Mouse (Mus musculus) hindbrain, embryonic 13.5 days (tissue): ENCODE results near the gene Bex6. TPM values are rescaled to one million over a fixed set of nuclear protein-coding genes. Genes with fewer than 3 reads are reported as not detected.

Experiments
- ATAC-seq: fragments of 200-750 bp; cut with Nextera tagmentation; 2 replicates; pipeline ENCODE4 v1.8.0; 2017; ENCODE audit warnings: moderate TSS enrichment; ENCODE audit not compliant: low FRiP score
- H3K27ac ChIP-seq: fragments of 300-500 bp; sonication (generic); 2 replicates; pipeline ENCODE4 v1.5.1; 2015; ENCODE audit warnings: inconsistent platforms, mild to moderate bottlenecking, moderate library complexity
- H3K27me3 ChIP-seq: fragments of 300-500 bp; sonication (generic); 2 replicates; pipeline ENCODE4 v1.6.1; 2015; ENCODE audit warnings: mild to moderate bottlenecking, inconsistent platforms
- H3K36me3 ChIP-seq: fragments of 300-500 bp; sonication (generic); 2 replicates; pipeline ENCODE4 v1.6.1; 2015; ENCODE audit warnings: mild to moderate bottlenecking, inconsistent platforms
- H3K4me1 ChIP-seq: fragments of 300-500 bp; sonication (generic); replicated peaks from 2 replicates; pipeline ENCODE4 v1.6.1; 2015; ENCODE audit warnings: inconsistent platforms
- H3K4me2 ChIP-seq: fragments of 300-500 bp; sonication (generic); 2 replicates; pipeline ENCODE4 v1.6.1; 2015; ENCODE audit warnings: inconsistent platforms, mild to moderate bottlenecking, moderate library complexity
- H3K4me3 ChIP-seq: fragments of 300-500 bp; sonication (generic); 2 replicates; pipeline ENCODE4 v1.5.1; 2015; ENCODE audit warnings: mild to moderate bottlenecking, inconsistent platforms
- H3K9ac ChIP-seq: fragments of 300-500 bp; sonication (generic); 2 replicates; pipeline ENCODE4 v1.6.1; 2015; ENCODE audit warnings: mild to moderate bottlenecking, inconsistent platforms
- H3K9me3 ChIP-seq: fragments of 300-500 bp; sonication (generic); 2 replicates; pipeline ENCODE4 v1.6.1; 2016; ENCODE audit warnings: inconsistent platforms
- WGBS: fragments of 180-500 bp; shearing (Covaris S2); methylation state at CpG from one replicate; pipeline ENCODE4 v1.1.7; 2015; 5-methylcytosine and 5-hydroxymethylcytosine counted together
- polyA plus RNA-seq: library from polyadenylated mRNA; unstranded; fragments of >200 nt; fragmentation: Nextera tagmentation; extraction: Ambion mirVana; gene quantifications from 2 replicates; pipeline ENCODE4 v1.2.1, GENCODE M21; 2015

Bex6 gene
- polyA plus RNA-seq, 1 experiment from 2014 or later: not detected

DNA sequence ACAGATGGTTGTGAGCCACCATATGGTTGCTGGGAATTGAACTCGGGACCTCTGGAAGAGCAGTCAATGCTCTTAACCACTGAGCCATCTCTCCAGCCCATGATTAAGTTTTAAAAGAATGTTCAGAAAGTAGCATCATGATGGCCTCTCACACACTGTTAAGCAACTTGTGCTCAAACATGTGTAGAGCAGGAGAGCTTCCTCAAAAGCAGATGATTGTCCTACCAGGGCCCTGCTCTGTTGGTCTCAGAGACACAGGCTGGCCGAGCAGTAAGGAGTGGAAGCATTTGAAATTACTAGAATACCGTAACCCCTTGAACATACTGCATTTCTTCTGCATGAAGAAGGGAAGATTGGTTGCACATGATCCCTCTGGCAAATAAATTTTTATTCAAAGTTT lies 20.7 kb upstream of the Bex6 start:
- Histone ChIP-seq H3K4me2 (no peak overlapping the region), H3K9ac (no peak overlapping the region), H3K9me3 (no peaks in the 10 kb centered on the region), H3K27ac (no peak overlapping the region), H3K36me3 (no peaks in the 10 kb centered on the region), H3K27me3 (peaks cover 6% of the 10 kb centered on the region), H3K4me3 (no peak overlapping the region), H3K4me1 (peaks cover 15% of the 10 kb centered on the region; the same call in 1 of the 2 replicates)
- ATAC-seq: no peak
- 94% methylated on average over 3 of the region's 3 CpGs for WGBS

GRCm38 (mm10) chr16:32160742-32161323 lies 18.8 kb upstream of the Bex6 start:
- Histone ChIP-seq H3K4me3 (no peak overlapping the region), H3K36me3 (no peaks in the 10 kb centered on the region), H3K27ac (no peak overlapping the region), H3K4me1 (peaks cover 11% of the 10 kb centered on the region), H3K9ac (no peak overlapping the region), H3K4me2 (no peak overlapping the region), H3K27me3 (peaks cover 17% of the 10 kb centered on the region), H3K9me3 (no peaks in the 10 kb centered on the region)
- ATAC-seq: no peak
- 90% methylated on average over 9 of the region's 9 CpGs for WGBS

DNA sequence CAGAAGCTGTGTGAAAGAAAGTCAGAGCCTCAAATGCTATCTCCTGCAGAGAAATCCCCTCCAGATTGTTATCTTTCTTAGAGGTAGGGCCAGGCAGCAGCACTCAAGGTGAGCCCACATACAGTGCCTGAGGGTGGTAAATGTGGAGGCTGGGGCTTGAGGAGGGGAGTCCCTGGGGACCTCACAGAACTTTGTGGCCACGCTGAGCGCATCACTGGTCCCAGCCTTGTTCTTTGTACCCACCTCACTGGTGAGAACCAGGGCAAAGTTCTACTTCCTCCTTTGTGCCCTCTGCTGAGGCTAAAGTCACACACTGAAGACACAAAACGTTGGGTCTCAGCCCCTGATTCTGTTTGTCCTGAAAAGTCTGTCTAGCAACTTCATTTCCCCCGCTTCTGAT lies 16.2 kb upstream of the Bex6 start:
- H3K27me3 ChIP-seq: peaks cover 20% of the 10 kb centered on the region
- no peaks in the 10 kb centered on the region for H3K9me3 ChIP-seq
- no peaks in the 10 kb centered on the region for H3K36me3 ChIP-seq
- WGBS: 80% methylated on average over 4 of the region's 4 CpGs
- H3K4me3 ChIP-seq: no peak overlapping the region
- peaks cover 10% of the 10 kb centered on the region for H3K4me1 ChIP-seq
- ATAC-seq: no peak
- no peak overlapping the region for H3K4me2 ChIP-seq
- no peak overlapping the region for H3K27ac ChIP-seq
- H3K9ac ChIP-seq: no peak overlapping the region

GRCm38 (mm10) chr16:32163891-32164290 lies 15.7 kb upstream of the Bex6 start:
- WGBS: 88% methylated on average over 5 of the region's 5 CpGs
- Histone ChIP-seq H3K9ac (no peak overlapping the region), H3K36me3 (no peaks in the 10 kb centered on the region), H3K4me3 (no peak overlapping the region), H3K27me3 (peaks cover 20% of the 10 kb centered on the region), H3K4me2 (0 out of 2 replicates have a peak overlapping the region, but pooled peaks have one; percentile 10), H3K4me1 (peaks cover 10% of the 10 kb centered on the region), H3K9me3 (no peaks in the 10 kb centered on the region), H3K27ac (no peak overlapping the region)
- ATAC-seq: no peak

DNA sequence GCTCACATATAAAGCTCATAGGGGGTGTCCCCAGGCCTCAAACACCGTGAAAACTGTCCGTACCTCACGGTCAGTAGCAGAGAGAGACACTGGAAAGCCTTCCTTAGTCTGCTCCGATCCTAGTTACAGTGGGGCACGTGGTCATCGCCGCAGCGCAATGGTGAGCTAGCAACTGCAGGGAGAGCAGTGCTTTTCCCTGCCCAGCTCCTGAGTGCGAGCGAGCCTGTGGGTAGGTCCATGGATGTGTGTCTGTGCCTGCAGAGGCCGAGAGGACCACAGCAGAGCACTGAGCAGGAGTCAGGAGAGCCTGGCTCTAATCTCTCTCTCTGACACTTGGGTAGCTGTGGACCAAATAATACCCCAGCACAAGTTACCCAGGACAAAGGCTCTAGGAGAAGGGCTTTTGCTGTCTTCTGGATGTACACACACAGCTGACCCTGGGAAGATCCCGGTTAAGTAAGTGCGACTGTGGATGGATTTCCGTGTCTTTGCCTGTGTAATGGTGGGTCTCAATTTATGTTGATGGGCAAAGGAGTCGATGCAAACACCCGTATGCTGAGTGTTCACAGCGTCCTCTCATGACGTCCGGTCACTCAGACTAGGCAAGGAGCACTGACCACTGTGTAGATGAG lies 15.1 kb upstream of the Bex6 start:
- peak overlapping the region; percentile 65 for H3K4me2 ChIP-seq
- peaks cover 20% of the 10 kb centered on the region for H3K27me3 ChIP-seq
- H3K9ac ChIP-seq: peak overlapping the region; percentile 70; the same call in 1 of the 2 replicates
- H3K36me3 ChIP-seq: no peaks in the 10 kb centered on the region
- ATAC-seq: no peak
- peak overlapping the region; percentile 35 for H3K4me3 ChIP-seq
- H3K9me3 ChIP-seq: no peaks in the 10 kb centered on the region
- peaks cover 10% of the 10 kb centered on the region for H3K4me1 ChIP-seq
- 79% methylated on average over 19 of the region's 19 CpGs for WGBS
- no peak overlapping the region for H3K27ac ChIP-seq

DNA sequence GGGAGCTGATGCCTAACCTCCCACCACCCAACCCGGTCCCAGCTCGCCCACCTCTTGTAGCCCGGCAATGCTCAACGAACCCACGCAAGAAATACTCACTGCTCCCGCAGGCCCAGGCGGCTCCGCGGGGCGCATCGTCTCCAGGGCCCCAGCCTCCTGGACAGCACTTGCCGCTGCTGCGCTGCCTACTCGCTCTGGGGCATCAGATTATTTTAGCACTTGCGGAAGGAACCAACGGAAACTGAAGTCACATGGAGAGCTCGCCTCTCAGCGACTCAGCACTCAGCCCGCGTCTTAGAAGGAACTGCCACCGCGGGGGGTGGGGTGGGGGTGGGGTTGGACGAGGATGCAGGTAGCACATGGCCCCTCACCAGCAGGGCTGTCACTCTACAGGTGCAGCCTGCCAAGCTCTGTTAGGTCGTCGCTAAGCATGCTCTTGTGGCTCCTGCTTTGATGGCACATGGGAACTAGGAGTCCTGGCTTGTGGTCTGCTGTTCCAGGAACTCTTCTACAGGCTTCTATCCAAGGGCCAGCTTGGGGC lies 14.3 kb upstream of the Bex6 start, which contains the start of gene Nrros:
Nrros (minus strand) TSS at position 314 of the 541 bp plus-strand sequence.
- H3K27ac ChIP-seq: no peak within 1 kb of the TSS
- no peak for ATAC-seq
- WGBS: 4% methylated on average over 25 of the region's 25 CpGs
- H3K36me3 ChIP-seq: no peaks in the 10 kb centered on the region
- peaks cover 10% of the 10 kb centered on the region for H3K4me1 ChIP-seq
- H3K27me3 ChIP-seq: peaks cover 20% of the 10 kb centered on the region
- H3K4me3 ChIP-seq: peak within 1 kb of the TSS; percentile 35
- H3K4me2 ChIP-seq: peak within 1 kb of the TSS; percentile 65
- peak within 1 kb of the TSS; percentile 70 for H3K9ac ChIP-seq
- H3K9me3 ChIP-seq: no peaks in the 10 kb centered on the region

DNA sequence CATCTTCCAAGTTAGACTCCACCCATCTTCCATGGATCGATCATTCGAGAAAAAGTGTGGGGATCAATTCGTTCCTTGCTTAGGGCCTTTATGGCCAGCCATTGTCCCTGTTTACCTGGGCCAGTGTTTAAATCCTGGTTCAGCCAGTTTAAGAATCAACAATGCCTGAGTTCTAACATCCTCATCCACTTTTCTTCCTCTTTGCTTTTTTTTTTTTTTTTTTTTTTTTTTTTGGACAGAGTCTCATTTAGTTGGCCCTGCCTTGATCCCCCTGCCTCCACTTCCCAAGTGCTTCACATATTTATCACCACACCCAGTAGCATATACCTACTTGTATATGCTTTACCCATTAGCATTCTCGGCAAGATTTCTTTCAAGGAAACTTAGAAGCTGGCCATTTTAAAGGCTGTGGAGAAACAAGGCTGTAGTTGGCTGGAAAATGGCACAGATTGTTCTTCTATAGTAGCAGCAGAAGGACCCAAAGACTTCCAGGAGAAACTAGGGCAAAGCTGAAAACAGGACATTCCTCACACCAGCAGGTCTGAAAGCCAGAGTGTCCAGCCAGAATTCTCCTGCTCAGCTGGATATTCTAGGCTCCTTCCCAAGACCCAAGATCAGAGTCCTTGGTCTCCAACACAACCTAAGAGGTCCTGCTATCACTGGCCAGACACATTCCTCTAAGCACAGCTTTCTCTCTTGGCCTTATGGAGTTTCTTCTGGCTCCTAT lies 11.6 kb upstream of the Bex6 start:
- Histone ChIP-seq H3K36me3 (no peaks in the 10 kb centered on the region), H3K27ac (no peak overlapping the region), H3K4me1 (peaks cover 10% of the 10 kb centered on the region), H3K9ac (no peak overlapping the region), H3K27me3 (peaks cover 20% of the 10 kb centered on the region), H3K4me2 (no peak overlapping the region), H3K9me3 (no peaks in the 10 kb centered on the region), H3K4me3 (no peak overlapping the region)
- no peak for ATAC-seq
- WGBS: 93% methylated on average over 4 of the region's 4 CpGs

- Histone ChIP-seq H3K9ac (no peak overlapping the region), H3K36me3 (no peaks in the 10 kb centered on the region), H3K4me3 (no peak overlapping the region), H3K4me1 (no peaks in the 10 kb centered on the region), H3K9me3 (no peaks in the 10 kb centered on the region), H3K4me2 (no peak overlapping the region), H3K27me3 (0 out of 2 replicates have a peak, but pooled peaks cover under 1% of the 10 kb centered on the region), H3K27ac (no peak overlapping the region)
- no peak for ATAC-seq
- WGBS: 91% methylated on average over 5 of the region's 5 CpGs
Observed at GRCm38 (mm10) chr16:32171031-32171731, 8.4 kb upstream of the Bex6 start.

- H3K9me3 ChIP-seq: no peaks in the 10 kb centered on the region
- H3K36me3 ChIP-seq: no peaks in the 10 kb centered on the region
- no peak overlapping the region for H3K4me2 ChIP-seq
- WGBS: 78% methylated on average over 11 of the region's 11 CpGs
- 0 out of 2 replicates have a peak, but pooled peaks cover 6% of the 10 kb centered on the region for H3K4me1 ChIP-seq
- H3K9ac ChIP-seq: no peak overlapping the region
- H3K27ac ChIP-seq: no peak overlapping the region
- no peak for ATAC-seq
- no peaks in the 10 kb centered on the region for H3K27me3 ChIP-seq
- H3K4me3 ChIP-seq: no peak overlapping the region
Observed at GRCm38 (mm10) chr16:32173401-32173800, 6.2 kb upstream of the Bex6 start.

DNA sequence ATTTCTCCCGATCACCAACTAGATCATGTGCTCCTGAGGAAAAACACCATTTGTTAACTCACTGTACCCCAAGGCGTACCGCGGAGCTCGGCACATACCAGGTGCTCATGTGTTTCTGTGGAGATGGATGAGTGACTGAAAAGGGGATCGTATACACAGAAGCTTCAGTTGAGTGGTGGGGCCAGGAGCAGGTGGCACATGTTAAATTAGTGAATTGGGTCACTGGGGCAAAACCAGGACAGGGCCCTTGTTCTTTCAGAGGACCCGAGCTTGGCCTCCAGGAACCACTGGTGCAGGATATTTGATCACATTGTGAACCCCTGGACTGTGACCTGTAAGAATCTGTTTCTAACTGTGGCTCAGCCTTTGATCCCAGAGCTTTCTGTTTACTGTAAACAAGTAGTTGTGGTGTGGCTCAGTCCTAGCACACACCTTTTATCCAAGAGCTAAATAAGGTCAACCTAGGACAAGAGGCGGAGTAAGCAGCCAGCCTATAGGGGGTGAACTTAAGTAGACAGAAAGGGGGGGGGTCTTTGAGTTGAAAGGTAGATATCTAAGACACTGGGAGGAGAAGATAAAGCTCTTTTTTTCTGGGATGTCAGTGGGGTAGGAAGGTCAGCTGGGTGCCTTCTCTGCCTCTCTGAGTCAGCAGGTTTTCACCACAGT lies 5.2 kb upstream of the Bex6 start:
- WGBS: 81% methylated on average over 8 of the region's 8 CpGs
- H3K9ac ChIP-seq: no peak overlapping the region

DNA sequence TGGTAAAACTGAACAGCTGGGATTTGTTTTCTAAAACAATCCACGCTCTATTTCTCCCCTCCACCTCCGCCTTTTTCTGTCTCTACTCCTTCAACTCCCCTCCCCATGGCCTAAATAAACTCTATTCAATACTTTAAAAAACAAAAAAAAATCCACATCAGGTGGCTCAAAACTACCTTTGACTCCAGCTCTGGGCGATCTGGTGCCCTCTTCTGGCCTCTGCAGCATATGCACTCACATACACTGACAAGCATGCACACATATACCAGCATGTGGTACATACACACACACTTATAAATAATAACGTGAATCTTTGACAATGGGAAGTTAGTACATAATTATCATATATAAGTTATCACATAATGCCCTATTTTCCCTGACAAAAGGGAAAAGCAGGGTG lies 4.6 kb upstream of the Bex6 start:
- H3K36me3 ChIP-seq: no peaks in the 10 kb centered on the region
- no peak overlapping the region for H3K27ac ChIP-seq
- H3K27me3 ChIP-seq: no peaks in the 10 kb centered on the region
- no peaks in the 10 kb centered on the region for H3K9me3 ChIP-seq
- no peak overlapping the region for H3K4me2 ChIP-seq
- H3K9ac ChIP-seq: no peak overlapping the region
- 89% methylated on average over 4 of the region's 4 CpGs for WGBS
- ATAC-seq: no peak
- H3K4me3 ChIP-seq: no peak overlapping the region
- 0 out of 2 replicates have a peak, but pooled peaks cover 6% of the 10 kb centered on the region for H3K4me1 ChIP-seq

More for the DNA sequence above, 5.2 kb upstream of the Bex6 start:
- no peak overlapping the region for H3K4me3 ChIP-seq
- H3K4me1 ChIP-seq: 0 out of 2 replicates have a peak, but pooled peaks cover 6% of the 10 kb centered on the region
- ATAC-seq: no peak
- H3K27me3 ChIP-seq: no peaks in the 10 kb centered on the region
- H3K4me2 ChIP-seq: no peak overlapping the region
- H3K36me3 ChIP-seq: no peaks in the 10 kb centered on the region
- H3K9me3 ChIP-seq: no peaks in the 10 kb centered on the region
- H3K27ac ChIP-seq: no peak overlapping the region
